Mouse (Mus musculus) kidney, adult 2 months (tissue): Measurements from ENCODE around the gene Gm8369.
"Not testable (repeated sequence)": the region's sequence is repeated elsewhere in the genome, so short reads cannot be mapped to it uniquely, and the experiment has no call there.

ENCODE experiments used
- CTCF ChIP-seq: fragments of 200-500 bp; conservative IDR thresholded peaks from 2 replicates; pipeline ENCODE4 v1.5.1; 2011; ENCODE audit warnings: low read depth, mild to moderate bottlenecking, control low read depth, low read length, moderate library complexity, mixed read lengths; ENCODE audit not compliant: insufficient read depth, insufficient read length
- POLR2A ChIP-seq: fragments of 200-500 bp; IDR thresholded peaks from one replicate; pipeline ENCODE4 v1.6.1; 2011; ENCODE audit warnings: low read depth, low read length, control low read depth

- not testable (repeated sequence) for TF ChIP-seq POLR2A, CTCF
These were observed 26.7 kb upstream of the Gm8369 start for GRCm38 (mm10) chr19:11459041-11459440.
